Mouse (Mus musculus) megakaryocyte, embryonic 14.5 days (primary cell): Measurements from ENCODE around the gene Gbp6.
"Not testable (repeated sequence)": the region's sequence is repeated elsewhere in the genome, so short reads cannot be mapped to it uniquely, and the experiment has no call there.

Experiments used
- FLI1 ChIP-seq: IDR thresholded peaks from 2 replicates; pipeline ENCODE4 v1.6.1; 2012; ENCODE audit warnings: low read length, inconsistent platforms, mixed read lengths
- GATA1 ChIP-seq: IDR thresholded peaks from 3 replicates; pipeline ENCODE4 v1.6.1; 2012; ENCODE audit warnings: mixed read lengths, low read length, inconsistent platforms, borderline replicate concordance

- not testable (repeated sequence) for TF ChIP-seq GATA1, FLI1
Observed at GRCm38 (mm10) chr5:105240982-105241381, 52.5 kb downstream of the Gbp6 start.
